Mouse (Mus musculus) hindbrain, embryonic 12.5 days (tissue): ENCODE data around the gene Bicd2. TPM values are rescaled to one million over a fixed set of nuclear protein-coding genes. Genes with fewer than 3 reads are reported as not detected.
"Not testable (repeated sequence)": the region's sequence is repeated elsewhere in the genome, so short reads cannot be mapped to it uniquely, and the experiment has no call there.

Experiments used
- ATAC-seq: fragments of 200-750 bp; cut with Nextera tagmentation; 2 replicates; pipeline ENCODE4 v1.8.0; 2017; ENCODE audit warnings: moderate TSS enrichment; ENCODE audit not compliant: low FRiP score
- H3K27ac ChIP-seq: fragments of 300-500 bp; sonication (generic); 2 replicates; pipeline ENCODE4 v1.5.1; 2016; ENCODE audit warnings: mild to moderate bottlenecking
- H3K27me3 ChIP-seq: fragments of 300-500 bp; sonication (generic); 2 replicates; pipeline ENCODE4 v1.6.1; 2016; ENCODE audit warnings: mild to moderate bottlenecking
- H3K36me3 ChIP-seq: fragments of 300-500 bp; sonication (generic); 2 replicates; pipeline ENCODE4 v1.6.1; 2016; ENCODE audit warnings: mild to moderate bottlenecking
- H3K4me1 ChIP-seq: fragments of 300-500 bp; sonication (generic); 2 replicates; pipeline ENCODE4 v1.6.1; 2016
- H3K4me2 ChIP-seq: fragments of 300-500 bp; sonication (generic); replicated peaks from 2 replicates; pipeline ENCODE4 v1.6.1; 2016; ENCODE audit warnings: mild to moderate bottlenecking
- H3K4me3 ChIP-seq: fragments of 300-500 bp; sonication (generic); 2 replicates; pipeline ENCODE4 v1.5.1; 2016; ENCODE audit warnings: mild to moderate bottlenecking
- H3K9ac ChIP-seq: fragments of 300-500 bp; sonication (generic); 2 replicates; pipeline ENCODE4 v1.6.1; 2016; ENCODE audit warnings: mild to moderate bottlenecking, moderate library complexity
- H3K9me3 ChIP-seq: fragments of 300-500 bp; sonication (generic); replicated peaks from 2 replicates; pipeline ENCODE4 v1.6.1; 2016; ENCODE audit warnings: mild to moderate bottlenecking
- WGBS: fragments of 180-500 bp; shearing (Covaris S2); methylation state at CpG from one replicate; pipeline ENCODE4 v1.1.7; 2016; 5-methylcytosine and 5-hydroxymethylcytosine counted together
- polyA plus RNA-seq: library from polyadenylated mRNA; unstranded; fragments of >200 nt; fragmentation: Nextera tagmentation; extraction: Ambion mirVana; gene quantifications from 2 replicates; pipeline ENCODE4 v1.2.1, GENCODE M21; 2016

Bicd2 gene
- polyA plus RNA-seq, 1 experiment from 2014 or later = 40.7 TPM

DNA sequence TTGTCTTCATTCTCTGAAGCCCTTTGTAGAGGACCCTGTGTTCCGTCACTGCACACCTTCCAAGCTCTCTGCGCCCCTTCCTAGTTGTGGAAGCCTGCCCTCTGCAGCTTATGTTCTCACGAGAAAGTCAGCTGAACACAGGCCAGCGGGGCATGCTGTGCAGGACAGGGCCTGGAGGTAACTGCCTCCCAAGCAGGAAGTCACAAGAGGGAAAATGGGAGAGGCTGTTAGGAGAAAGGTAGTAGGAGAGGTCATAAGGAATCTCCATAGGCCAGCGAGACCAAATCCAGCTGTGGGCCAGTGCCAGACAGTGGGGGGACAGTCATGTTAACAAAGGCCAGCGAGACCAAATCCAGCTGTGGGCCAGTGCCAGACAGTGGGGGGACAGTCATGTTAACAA is 28.8 kb downstream of the Bicd2 start:
- not testable (repeated sequence) for H3K27me3 ChIP-seq, H3K9me3 ChIP-seq, H3K27ac ChIP-seq, H3K4me3 ChIP-seq, H3K9ac ChIP-seq, H3K4me2 ChIP-seq, ATAC-seq
- peaks cover 33% of the 10 kb centered on the region for H3K36me3 ChIP-seq
- WGBS = 88% methylated on average over 6 of the region's 6 CpGs
- peaks cover 19% of the 10 kb centered on the region for H3K4me1 ChIP-seq

DNA sequence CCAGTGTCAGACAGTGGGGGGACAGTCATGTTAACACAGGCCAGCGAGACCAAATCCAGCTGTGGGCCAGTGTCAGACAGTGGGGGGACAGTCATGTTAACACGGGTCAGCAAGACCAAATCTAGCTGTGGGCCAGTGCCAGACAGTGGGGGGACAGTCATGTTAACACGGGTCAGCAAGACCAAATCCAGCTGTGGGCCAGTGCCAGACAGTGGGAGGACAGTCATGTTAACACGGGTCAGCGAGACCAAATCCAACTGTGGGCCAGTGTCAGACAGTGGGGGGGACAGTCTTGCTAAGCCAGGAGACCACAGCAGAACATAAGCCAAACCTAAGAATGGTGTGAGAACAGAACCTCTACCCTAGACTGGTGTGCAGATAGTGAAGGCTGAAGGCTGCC is 29.5 kb downstream of the Bicd2 start:
- Histone ChIP-seq H3K27ac (peak overlapping the region; percentile 35; the same call in 1 of the 2 replicates), H3K4me1 (peaks cover 19% of the 10 kb centered on the region), H3K36me3 (peaks cover 39% of the 10 kb centered on the region)
- ATAC-seq = 0 out of 2 replicates have a peak, but pooled peaks have one; percentile 15
- 79% methylated on average over 5 of the region's 5 CpGs for WGBS
- not testable (repeated sequence) for H3K9ac ChIP-seq, H3K4me3 ChIP-seq, H3K27me3 ChIP-seq, H3K4me2 ChIP-seq, H3K9me3 ChIP-seq

DNA sequence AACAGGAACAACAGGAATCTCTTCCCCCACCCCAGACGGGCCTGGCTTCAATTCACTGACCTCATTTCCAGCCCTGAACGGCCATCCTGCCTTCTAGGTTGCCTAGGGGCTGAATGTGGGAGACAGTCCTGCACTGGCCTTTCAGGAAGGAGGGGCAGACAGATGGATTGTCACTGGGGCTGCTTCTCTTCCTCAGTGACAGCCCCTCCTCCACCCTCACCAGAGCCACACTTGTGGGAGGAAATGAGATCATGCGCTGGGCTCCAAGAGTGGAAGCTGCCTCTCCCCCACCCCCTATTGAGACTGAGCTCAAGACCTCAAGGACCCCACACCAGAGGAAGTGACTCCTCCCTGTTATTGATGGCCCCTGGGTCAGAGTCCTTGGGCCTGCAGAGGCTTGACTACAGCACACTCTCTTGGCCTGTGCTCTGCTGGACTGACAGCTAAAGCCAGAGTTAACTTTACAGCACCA is 30.1 kb downstream of the Bicd2 start:
- Histone ChIP-seq H3K4me2 (no peak overlapping the region), H3K9ac (no peak overlapping the region), H3K27me3 (no peaks in the 10 kb centered on the region), H3K4me3 (no peak overlapping the region), H3K9me3 (no peaks in the 10 kb centered on the region), H3K27ac (peak overlapping the region; percentile 35; the same call in 1 of the 2 replicates), H3K36me3 (peaks cover 44% of the 10 kb centered on the region), H3K4me1 (peaks cover 19% of the 10 kb centered on the region)
- WGBS = 37% methylated on average over 3 of the region's 3 CpGs
- ATAC-seq = peak; percentile 43; the same call in 1 of the 2 replicates

DNA sequence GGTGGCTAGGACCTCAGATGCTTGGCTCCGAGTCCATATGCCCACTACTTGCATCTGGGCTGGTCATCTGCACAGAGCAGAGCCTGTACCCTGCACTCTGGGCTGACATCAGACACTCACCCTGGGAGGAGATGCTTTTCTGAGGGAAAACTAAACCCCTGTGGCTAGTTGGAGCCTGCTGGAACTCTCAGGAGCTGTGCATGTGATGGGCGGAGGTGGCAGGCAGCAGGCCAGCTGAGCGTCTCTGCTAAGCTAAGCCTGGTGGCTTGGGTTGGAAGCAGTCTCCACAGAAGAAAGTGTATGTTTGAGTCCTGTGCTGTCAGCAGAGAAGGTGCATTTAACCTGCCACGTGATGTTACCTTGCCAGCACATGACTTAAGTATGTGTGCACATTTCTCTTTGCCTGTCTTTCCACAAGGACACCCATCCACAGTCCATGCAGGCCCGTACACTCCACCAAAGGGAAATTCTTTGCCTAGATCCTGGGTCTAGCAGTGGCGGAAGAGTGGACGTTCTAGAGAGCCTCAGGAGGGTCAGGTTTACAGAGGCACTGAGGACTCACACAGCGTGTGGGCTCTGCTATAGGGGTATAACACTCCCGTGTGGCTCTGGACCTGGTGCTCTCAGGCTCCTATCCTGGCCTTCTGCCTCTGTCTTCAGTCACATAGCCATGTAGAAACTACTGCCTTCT is 31.1 kb downstream of the Bicd2 start:
- Histone ChIP-seq H3K27ac (no peak overlapping the region), H3K36me3 (peaks cover 55% of the 10 kb centered on the region), H3K9ac (no peak overlapping the region), H3K4me2 (no peak overlapping the region), H3K27me3 (no peaks in the 10 kb centered on the region), H3K4me1 (peaks cover 13% of the 10 kb centered on the region), H3K9me3 (no peaks in the 10 kb centered on the region), H3K4me3 (no peak overlapping the region)
- 89% methylated on average over 9 of the region's 9 CpGs for WGBS
- no peak for ATAC-seq

DNA sequence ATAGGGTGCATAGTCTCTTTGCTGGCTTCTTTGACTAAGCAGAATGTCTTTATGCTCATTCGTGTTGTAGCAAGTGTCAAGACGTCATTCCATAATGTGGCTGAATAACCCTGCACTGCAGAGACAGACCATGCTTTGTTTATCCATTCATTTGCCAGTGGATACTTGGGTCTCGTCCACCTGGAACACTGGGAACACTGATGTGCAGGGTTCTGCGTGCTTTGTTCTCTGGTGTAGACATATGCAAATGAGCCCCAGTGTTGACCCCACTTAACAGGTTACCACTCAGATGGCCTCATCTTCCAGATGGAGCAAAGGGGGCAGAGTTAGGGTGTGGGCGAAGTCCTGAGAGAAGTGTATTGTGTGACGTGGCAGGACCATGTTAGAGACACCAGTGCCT is 32.9 kb downstream of the Bicd2 start:
- ATAC-seq = no peak
- no peak overlapping the region for H3K27ac ChIP-seq
- no peaks in the 10 kb centered on the region for H3K27me3 ChIP-seq
- H3K4me1 ChIP-seq = peaks cover 8% of the 10 kb centered on the region
- peaks cover 72% of the 10 kb centered on the region for H3K36me3 ChIP-seq
- 66% methylated on average over 6 of the region's 6 CpGs for WGBS
- H3K4me3 ChIP-seq = no peak overlapping the region
- no peak overlapping the region for H3K4me2 ChIP-seq
- no peaks in the 10 kb centered on the region for H3K9me3 ChIP-seq
- no peak overlapping the region for H3K9ac ChIP-seq

DNA sequence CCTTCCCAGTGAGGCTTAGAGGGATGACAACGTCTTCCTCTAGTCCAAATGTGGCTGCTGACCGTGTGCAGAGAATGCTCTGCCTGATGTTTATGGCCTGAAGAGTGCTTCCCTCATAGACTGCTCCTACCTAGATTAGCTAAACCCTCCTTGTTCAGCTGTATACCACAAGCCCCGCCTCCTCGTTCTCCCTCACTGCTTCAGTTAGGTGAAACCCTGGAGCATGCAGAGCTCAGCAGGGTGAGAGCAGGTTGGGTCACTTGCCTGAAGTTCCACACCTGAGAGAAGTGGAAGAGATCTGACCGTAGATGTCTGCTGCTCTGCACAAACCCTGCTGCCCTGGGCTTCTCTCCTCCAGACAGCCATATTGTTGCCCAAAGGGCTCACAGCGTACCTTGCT is 33.3 kb downstream of the Bicd2 start:
- H3K9me3 ChIP-seq = no peaks in the 10 kb centered on the region
- no peak overlapping the region for H3K4me2 ChIP-seq
- H3K27me3 ChIP-seq = no peaks in the 10 kb centered on the region
- 83% methylated on average over 6 of the region's 6 CpGs for WGBS
- H3K36me3 ChIP-seq = peaks cover 72% of the 10 kb centered on the region
- no peak overlapping the region for H3K4me3 ChIP-seq
- H3K4me1 ChIP-seq = peaks cover 8% of the 10 kb centered on the region
- no peak overlapping the region for H3K27ac ChIP-seq
- no peak for ATAC-seq
- no peak overlapping the region for H3K9ac ChIP-seq

DNA sequence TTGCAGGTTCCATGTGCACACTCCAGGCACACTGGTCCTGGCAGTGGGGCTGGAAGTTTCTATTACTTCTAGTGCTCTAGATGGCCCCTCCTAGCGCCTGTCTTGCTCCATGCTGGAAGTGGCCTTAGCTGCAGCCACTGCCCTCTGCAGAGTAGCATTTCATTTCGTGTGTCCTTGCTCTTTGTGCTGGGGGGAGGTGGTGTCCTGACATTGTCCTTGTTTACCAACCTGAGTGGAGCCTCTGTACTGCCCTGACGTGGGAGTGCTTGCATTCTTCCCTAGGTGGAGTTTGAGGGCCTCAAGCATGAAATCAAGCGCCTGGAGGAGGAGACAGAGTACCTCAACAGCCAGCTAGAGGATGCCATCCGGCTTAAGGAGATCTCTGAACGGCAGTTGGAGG is 36.2 kb downstream of the Bicd2 start:
- Histone ChIP-seq H3K9ac (no peak overlapping the region), H3K4me2 (no peak overlapping the region), H3K9me3 (no peaks in the 10 kb centered on the region), H3K27me3 (no peaks in the 10 kb centered on the region), H3K4me3 (no peak overlapping the region), H3K4me1 (peaks cover 8% of the 10 kb centered on the region; the same call in 1 of the 2 replicates), H3K36me3 (peaks cover 81% of the 10 kb centered on the region), H3K27ac (no peak overlapping the region)
- WGBS = 82% methylated on average over 6 of the region's 6 CpGs
- no peak for ATAC-seq

DNA sequence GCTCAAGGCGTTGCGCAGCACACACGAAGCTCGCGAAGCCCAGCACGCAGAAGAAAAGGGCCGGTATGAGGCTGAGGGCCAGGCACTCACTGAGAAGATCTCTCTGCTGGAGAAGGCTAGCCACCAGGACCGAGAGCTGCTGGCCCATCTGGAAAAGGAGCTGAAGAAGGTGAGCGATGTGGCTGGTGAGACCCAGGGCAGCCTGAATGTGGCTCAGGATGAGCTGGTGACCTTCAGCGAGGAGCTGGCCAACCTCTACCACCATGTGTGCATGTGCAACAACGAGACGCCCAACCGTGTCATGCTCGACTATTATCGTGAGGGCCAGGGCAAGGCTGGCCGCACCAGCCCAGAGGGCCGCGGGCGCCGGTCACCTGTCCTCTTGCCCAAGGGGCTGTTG is 37.9 kb downstream of the Bicd2 start:
- ATAC-seq = no peak
- no peak overlapping the region for H3K9ac ChIP-seq
- no peak overlapping the region for H3K4me2 ChIP-seq
- peaks cover 94% of the 10 kb centered on the region for H3K36me3 ChIP-seq
- 97% methylated on average over 20 of the region's 20 CpGs for WGBS
- H3K4me1 ChIP-seq = 0 out of 2 replicates have a peak, but pooled peaks cover 3% of the 10 kb centered on the region
- H3K27me3 ChIP-seq = no peaks in the 10 kb centered on the region
- H3K9me3 ChIP-seq = no peaks in the 10 kb centered on the region
- H3K4me3 ChIP-seq = no peak overlapping the region
- H3K27ac ChIP-seq = no peak overlapping the region

DNA sequence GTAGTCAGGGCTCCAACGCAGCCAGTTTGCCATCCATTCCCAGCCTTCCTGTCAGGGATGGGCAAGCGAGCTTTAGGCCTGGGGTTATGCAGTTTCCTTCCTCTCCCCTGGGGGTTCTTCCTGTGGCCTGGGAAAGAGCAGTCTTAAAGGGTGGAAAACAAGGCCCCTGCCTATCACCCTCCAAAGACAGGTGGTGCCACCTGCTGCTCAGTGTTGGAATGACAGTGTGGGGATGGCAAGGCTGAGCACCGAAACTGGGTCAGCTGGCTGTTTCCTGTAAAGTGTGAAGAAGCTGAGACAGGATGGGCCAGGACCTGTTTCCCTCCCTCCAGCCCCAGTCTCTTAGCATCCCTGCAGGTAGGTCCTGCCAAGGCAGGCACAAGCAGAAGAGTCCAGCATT is 39.8 kb downstream of the Bicd2 start:
- H3K4me1 ChIP-seq = 0 out of 2 replicates have a peak, but pooled peaks cover 3% of the 10 kb centered on the region
- no peak overlapping the region for H3K27ac ChIP-seq
- H3K4me2 ChIP-seq = no peak overlapping the region
- H3K4me3 ChIP-seq = no peak overlapping the region
- H3K36me3 ChIP-seq = peaks cover 98% of the 10 kb centered on the region
- peak; percentile 19; the same call in 1 of the 2 replicates for ATAC-seq
- 30% methylated on average over 3 of the region's 3 CpGs for WGBS
- H3K9me3 ChIP-seq = no peaks in the 10 kb centered on the region
- no peak overlapping the region for H3K9ac ChIP-seq
- no peaks in the 10 kb centered on the region for H3K27me3 ChIP-seq

DNA sequence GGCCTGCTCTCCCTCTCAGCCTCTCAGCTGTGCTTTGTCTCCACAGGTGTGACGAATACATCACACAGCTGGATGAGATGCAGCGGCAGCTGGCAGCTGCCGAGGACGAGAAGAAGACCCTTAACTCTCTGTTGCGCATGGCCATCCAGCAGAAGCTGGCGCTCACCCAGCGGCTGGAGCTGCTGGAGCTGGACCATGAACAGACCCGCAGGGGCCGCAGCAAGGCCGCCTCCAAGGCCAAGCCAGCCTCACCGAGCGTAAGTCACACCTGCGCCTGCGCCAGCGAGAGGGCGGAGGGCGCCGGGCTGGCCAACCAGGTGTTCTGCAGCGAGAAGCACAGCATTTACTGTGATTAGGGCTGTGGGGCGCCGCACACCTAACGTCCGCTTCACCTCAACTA is 41.6 kb downstream of the Bicd2 start:
- Histone ChIP-seq H3K27ac (no peak overlapping the region), H3K9me3 (no peaks in the 10 kb centered on the region), H3K4me2 (no peak overlapping the region), H3K4me3 (no peak overlapping the region), H3K36me3 (peaks cover 87% of the 10 kb centered on the region), H3K9ac (no peak overlapping the region), H3K4me1 (0 out of 2 replicates have a peak, but pooled peaks cover 3% of the 10 kb centered on the region), H3K27me3 (no peaks in the 10 kb centered on the region)
- 94% methylated on average over 23 of the region's 23 CpGs for WGBS
- ATAC-seq = no peak

DNA sequence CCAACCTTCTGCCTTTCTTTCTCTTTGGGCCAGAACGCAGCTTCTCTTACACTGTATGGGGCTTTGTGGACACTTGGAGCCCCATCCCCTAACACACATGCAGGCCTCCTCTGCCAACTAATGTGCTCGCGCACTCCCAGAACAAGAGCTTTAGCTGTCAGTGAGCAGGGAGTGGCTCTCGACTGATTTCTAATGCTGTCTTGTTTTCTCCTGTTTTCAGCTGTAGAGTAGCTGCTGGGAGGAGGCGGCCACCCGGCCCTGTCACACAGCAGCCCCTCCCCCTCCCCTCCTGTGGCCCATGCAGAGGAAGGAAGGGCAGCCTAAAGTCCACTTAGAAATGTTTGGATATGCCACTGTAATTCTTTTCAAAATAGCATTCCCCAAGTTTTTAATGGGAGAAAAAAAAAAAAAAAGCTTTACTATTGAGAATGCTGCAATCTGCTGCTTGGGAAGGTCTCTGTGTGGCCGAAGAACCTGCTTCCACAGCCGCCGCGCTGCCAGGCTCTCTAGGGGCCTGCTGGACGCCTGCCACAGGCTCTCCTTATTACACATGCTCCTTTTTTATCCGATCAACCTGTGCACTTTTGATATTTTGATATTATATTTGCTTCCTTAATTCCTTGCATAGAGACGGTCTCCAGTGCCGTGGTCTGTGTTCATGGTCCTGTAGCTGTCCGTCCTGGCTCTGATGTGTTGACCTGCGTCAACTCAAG is 43.5 kb downstream of the Bicd2 start:
- no peak overlapping the region for H3K9ac ChIP-seq
- H3K4me1 ChIP-seq = 0 out of 2 replicates have a peak, but pooled peaks cover 3% of the 10 kb centered on the region
- H3K4me3 ChIP-seq = no peak overlapping the region
- H3K4me2 ChIP-seq = no peak overlapping the region
- no peaks in the 10 kb centered on the region for H3K27me3 ChIP-seq
- no peak overlapping the region for H3K27ac ChIP-seq
- H3K36me3 ChIP-seq = peaks cover 72% of the 10 kb centered on the region
- no peak for ATAC-seq
- H3K9me3 ChIP-seq = no peaks in the 10 kb centered on the region
- WGBS = 80% methylated on average over 16 of the region's 16 CpGs

DNA sequence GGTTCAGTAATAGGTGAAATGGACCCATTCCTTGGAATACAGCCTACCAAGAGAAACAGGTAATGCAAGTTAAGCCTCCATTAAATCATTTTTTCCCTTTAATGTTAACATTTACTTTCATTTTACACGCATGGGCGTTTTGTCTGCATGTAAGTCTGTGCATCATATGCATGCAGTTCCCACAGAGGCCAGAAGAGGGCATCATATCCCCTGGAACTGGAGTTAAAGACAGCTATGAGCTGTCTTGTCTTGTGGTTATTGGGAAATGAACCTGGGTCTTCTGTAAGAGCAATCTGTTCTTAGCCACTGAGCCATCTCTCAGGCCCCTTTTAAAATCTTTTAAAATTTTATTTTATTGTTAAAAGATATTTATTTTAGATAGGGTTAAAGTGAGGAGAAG is 50.0 kb downstream of the Bicd2 start:
- no peak for ATAC-seq
- H3K9me3 ChIP-seq = no peaks in the 10 kb centered on the region
- H3K4me3 ChIP-seq = no peak overlapping the region
- H3K4me2 ChIP-seq = no peak overlapping the region
- H3K4me1 ChIP-seq = no peaks in the 10 kb centered on the region
- H3K9ac ChIP-seq = no peak overlapping the region
- WGBS = 97% methylated on average over 2 of the region's 2 CpGs
- H3K27me3 ChIP-seq = no peaks in the 10 kb centered on the region
- peaks cover 15% of the 10 kb centered on the region for H3K36me3 ChIP-seq
- H3K27ac ChIP-seq = no peak overlapping the region
